Mouse (Mus musculus): Measurements from ENCODE around the gene Comt. TPM values are rescaled to one million over a fixed set of nuclear protein-coding genes. Genes with fewer than 3 reads are reported as not detected.

Gene Comt
- polyA plus RNA-seq, 1 experiment from 2014 or later, result 53.5 TPM

- Histone ChIP-seq H3K4me3 (replicated peaks) (no peak overlapping the region), H3K27me3 (no peaks in the 10 kb centered on the region), H3K27ac (peak overlapping the region; percentile 38; the same call in 1 of the 2 replicates), H3K36me3 (replicated peaks) (no peaks in the 10 kb centered on the region), H3K4me1 (peaks cover 87% of the 10 kb centered on the region), H3K4me2 (no peak overlapping the region), H3K9ac (no peak overlapping the region), H3K9me3 (no peaks in the 10 kb centered on the region)
- WGBS, result 7% methylated on average over 3 of the region's 3 CpGs
- ATAC-seq (ENCODE audit: low FRiP score), result no peak
Observed at GRCm38 (mm10) chr16:18383756-18384155, 42.9 kb downstream of the Comt start.

DNA sequence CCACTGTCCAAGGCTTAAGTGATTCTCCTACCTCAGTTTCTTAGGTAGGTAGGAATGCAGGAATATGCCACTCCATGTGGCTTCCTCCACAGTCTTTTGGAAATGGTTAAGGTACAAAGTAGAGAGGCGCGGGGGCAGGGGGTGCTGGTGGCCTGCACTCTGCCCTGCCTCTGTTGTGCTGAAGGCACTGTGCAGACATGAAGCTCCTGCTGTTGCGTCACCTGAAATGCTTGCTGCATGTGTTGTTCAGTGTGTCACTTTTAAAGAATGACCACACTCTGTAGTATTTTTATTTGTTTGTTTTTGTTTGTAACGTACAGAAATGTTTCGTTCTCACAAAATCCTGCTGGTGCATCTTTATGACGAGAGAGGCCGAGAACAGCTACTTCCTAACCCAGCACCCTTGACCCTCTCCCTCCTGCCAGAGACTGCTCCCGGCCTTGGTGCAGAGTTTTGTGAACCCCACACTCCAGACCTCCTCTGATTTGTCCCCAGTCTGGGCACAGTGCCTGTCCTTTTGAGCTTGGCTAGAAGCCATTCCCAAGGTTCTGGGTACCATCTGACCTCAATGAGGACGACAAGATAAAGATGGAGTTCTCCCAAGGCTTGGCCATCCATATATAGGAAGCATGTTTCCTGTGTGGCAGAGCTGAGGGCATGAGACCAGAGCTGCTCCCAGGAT is 43.5 kb downstream of the Comt start:
- peaks cover 87% of the 10 kb centered on the region for H3K4me1 ChIP-seq
- 80% methylated on average over 9 of the region's 9 CpGs for WGBS
- H3K9me3 ChIP-seq, result no peaks in the 10 kb centered on the region
- peak overlapping the region; percentile 38; the same call in 1 of the 2 replicates for H3K27ac ChIP-seq
- no peak overlapping the region for H3K4me2 ChIP-seq
- no peaks in the 10 kb centered on the region for H3K27me3 ChIP-seq
- no peak overlapping the region for H3K9ac ChIP-seq
- H3K36me3 ChIP-seq (replicated peaks), result no peaks in the 10 kb centered on the region
- H3K4me3 ChIP-seq (replicated peaks), result no peak overlapping the region
- ATAC-seq (ENCODE audit: low FRiP score), result no peak

- ATAC-seq (ENCODE audit: low FRiP score), result peak; percentile 53
- H3K4me2 ChIP-seq, result 0 out of 2 replicates have a peak overlapping the region, but pooled peaks have one; percentile 6
- H3K4me1 ChIP-seq, result peaks cover 85% of the 10 kb centered on the region
- H3K36me3 ChIP-seq (replicated peaks), result no peaks in the 10 kb centered on the region
- no peaks in the 10 kb centered on the region for H3K9me3 ChIP-seq
- no peaks in the 10 kb centered on the region for H3K27me3 ChIP-seq
- WGBS, result 32% methylated on average over 6 of the region's 6 CpGs
- H3K9ac ChIP-seq, result no peak overlapping the region
- H3K27ac ChIP-seq, result peak overlapping the region; percentile 92
- H3K4me3 ChIP-seq (replicated peaks), result no peak overlapping the region
Observed at GRCm38 (mm10) chr16:18381621-18382258, 44.9 kb downstream of the Comt start.

DNA sequence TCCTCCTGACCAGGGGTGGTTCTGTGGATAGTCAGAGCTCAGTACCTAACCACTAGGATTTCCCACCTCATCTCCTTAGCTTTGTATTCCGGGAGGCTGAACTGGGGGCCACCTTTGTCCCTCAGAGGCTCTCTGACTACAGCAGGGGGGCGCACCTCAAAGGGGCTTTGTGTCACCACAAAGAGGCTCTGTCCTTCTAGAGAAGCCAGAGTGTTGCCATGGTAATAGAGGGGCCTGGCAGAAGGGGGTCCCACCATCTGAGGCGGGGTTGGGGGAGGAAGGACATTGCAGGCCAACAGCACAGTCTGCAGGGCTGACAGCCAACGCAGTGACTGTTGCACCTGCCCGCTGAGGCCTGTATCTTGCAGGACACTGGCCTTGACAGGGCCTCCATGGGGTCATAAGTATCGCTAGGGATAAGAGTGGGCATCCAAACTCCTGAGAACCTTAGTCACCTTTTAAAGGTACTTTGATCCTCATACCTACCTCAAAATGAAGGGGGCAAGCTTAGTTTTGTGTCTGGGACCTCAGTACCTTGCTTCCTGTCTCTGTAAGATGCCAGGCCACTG is 46.1 kb downstream of the Comt start:
- Histone ChIP-seq H3K4me1 (peaks cover 82% of the 10 kb centered on the region), H3K9me3 (no peaks in the 10 kb centered on the region), H3K36me3 (replicated peaks) (no peaks in the 10 kb centered on the region), H3K27ac (peak overlapping the region; percentile 92), H3K9ac (peak overlapping the region; percentile 36; the same call in 1 of the 2 replicates), H3K27me3 (no peaks in the 10 kb centered on the region), H3K4me3 (replicated peaks) (no peak overlapping the region), H3K4me2 (peak overlapping the region; percentile 19)
- peak; percentile 91 for ATAC-seq (ENCODE audit: low FRiP score)
- 7% methylated on average over 6 of the region's 6 CpGs for WGBS

DNA sequence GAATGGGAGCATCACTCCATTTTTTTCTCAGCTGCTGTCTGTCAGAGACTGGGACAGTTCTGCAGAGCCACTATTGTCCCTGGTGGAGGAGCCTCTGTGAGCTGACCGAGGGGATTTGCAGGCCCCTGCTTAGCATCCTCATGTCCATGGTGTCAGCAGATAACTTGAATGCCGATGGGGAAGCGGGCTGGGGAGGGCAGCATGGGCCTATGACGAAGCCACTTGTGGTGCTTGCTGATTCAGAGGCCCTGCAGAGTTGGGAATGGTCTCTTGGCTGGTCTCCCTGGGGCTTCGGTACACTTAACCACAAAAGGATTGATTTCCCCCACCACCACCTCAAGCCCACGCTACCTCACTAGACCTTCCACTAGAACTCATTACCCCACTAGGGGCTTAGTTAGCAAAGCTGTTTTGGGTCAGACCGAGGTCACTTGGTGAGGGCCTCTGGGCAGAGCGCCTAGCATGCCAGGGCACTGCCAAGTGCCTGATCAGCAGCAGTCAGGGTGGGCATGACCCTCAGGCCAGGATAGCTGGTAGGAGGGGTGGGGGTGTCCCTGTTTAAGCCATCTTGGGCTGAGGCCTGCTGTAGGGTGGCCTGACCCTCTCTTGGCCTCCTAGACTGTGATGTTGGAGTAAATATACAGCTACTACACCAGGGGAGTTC is 47.2 kb downstream of the Comt start:
- H3K27ac ChIP-seq, result peak overlapping the region; percentile 92
- no peaks in the 10 kb centered on the region for H3K36me3 ChIP-seq (replicated peaks)
- H3K4me1 ChIP-seq, result peaks cover 79% of the 10 kb centered on the region
- no peak for ATAC-seq (ENCODE audit: low FRiP score)
- H3K4me2 ChIP-seq, result no peak overlapping the region
- 0 out of 2 replicates have a peak overlapping the region, but pooled peaks have one; percentile 36 for H3K9ac ChIP-seq
- WGBS, result 63% methylated on average over 8 of the region's 8 CpGs
- H3K9me3 ChIP-seq, result no peaks in the 10 kb centered on the region
- H3K27me3 ChIP-seq, result no peaks in the 10 kb centered on the region
- no peak overlapping the region for H3K4me3 ChIP-seq (replicated peaks)

DNA sequence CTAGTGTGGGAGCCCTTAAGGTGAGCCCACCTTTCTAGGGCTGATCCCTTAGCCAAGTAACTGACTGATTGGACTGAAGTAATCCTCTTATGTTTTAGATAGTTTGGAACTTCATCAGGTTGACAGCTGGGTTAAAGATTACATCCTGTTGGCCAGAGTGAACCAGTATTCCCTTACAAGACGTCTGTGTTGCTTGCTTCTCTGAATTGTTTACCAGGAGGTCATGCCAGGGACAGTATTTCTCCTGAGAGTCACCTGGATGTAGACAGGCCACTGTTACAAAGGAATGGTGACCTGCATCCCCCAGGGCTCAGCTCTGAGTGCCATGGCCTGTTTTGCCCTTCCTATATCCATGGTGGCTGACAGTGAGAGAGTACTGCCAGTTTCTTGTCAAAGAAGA is 48.2 kb downstream of the Comt start:
- Histone ChIP-seq H3K4me3 (replicated peaks) (no peak overlapping the region), H3K36me3 (replicated peaks) (no peaks in the 10 kb centered on the region), H3K9me3 (no peaks in the 10 kb centered on the region), H3K27me3 (no peaks in the 10 kb centered on the region), H3K4me1 (peaks cover 71% of the 10 kb centered on the region), H3K27ac (peak overlapping the region; percentile 92; the same call in 1 of the 2 replicates), H3K4me2 (no peak overlapping the region), H3K9ac (no peak overlapping the region)
- 55% methylated on average over 1 of the region's 1 CpGs for WGBS
- no peak for ATAC-seq (ENCODE audit: low FRiP score)

GRCm38 (mm10) chr16:18377203-18377602 is 49.4 kb downstream of the Comt start:
- no peak for ATAC-seq (ENCODE audit: low FRiP score)
- H3K36me3 ChIP-seq (replicated peaks), result no peaks in the 10 kb centered on the region
- no peaks in the 10 kb centered on the region for H3K27me3 ChIP-seq
- peaks cover 58% of the 10 kb centered on the region for H3K4me1 ChIP-seq
- H3K9me3 ChIP-seq, result no peaks in the 10 kb centered on the region
- peak overlapping the region; percentile 63; the same call in 1 of the 2 replicates for H3K27ac ChIP-seq
- 26% methylated on average over 3 of the region's 3 CpGs for WGBS
- no peak overlapping the region for H3K4me3 ChIP-seq (replicated peaks)
- no peak overlapping the region for H3K9ac ChIP-seq
- no peak overlapping the region for H3K4me2 ChIP-seq

DNA sequence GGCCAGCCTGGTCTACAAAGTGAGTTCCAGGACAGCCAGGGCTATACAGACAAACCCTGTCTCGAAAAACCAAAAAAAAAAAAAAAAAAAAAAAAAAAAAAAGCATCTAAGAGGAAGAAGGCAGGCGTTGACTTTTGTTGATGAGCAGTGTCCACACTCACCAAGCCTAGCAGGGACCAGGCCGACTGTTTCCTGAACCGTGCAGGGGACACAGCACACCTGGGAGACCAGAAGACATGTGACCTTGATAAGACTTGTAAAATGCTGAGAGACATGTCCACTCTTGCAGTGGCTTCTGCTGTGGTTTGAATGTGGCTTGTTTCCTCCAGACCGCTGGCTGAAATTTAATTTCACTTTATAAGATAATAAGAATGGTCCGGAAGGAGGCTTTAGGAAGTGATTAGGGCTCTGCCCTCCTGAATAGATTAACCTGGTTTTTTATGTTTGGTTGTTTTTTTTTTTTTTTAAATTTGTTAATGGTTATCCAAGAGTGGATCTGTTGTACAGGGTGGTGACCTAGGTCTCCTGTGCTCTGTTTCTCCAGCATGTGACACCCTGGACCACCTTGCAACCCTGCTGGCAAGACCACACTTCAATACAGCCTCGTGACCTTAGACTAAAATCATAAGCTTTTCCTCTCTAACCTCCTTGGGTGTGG is 50.2 kb downstream of the Comt start:
- Histone ChIP-seq H3K36me3 (replicated peaks) (no peaks in the 10 kb centered on the region), H3K9ac (no peak overlapping the region), H3K27ac (no peak overlapping the region), H3K4me1 (peaks cover 51% of the 10 kb centered on the region), H3K9me3 (no peaks in the 10 kb centered on the region), H3K27me3 (no peaks in the 10 kb centered on the region), H3K4me2 (no peak overlapping the region), H3K4me3 (replicated peaks) (no peak overlapping the region)
- ATAC-seq (ENCODE audit: low FRiP score), result no peak
- 89% methylated on average over 7 of the region's 7 CpGs for WGBS

GRCm38 (mm10) chr16:18373632-18374031 is 53.0 kb downstream of the Comt start:
- 93% methylated on average over 4 of the region's 4 CpGs for WGBS

GRCm38 (mm10) chr16:18370197-18370596 is 56.5 kb downstream of the Comt start:
- H3K4me1 ChIP-seq, result peaks cover 5% of the 10 kb centered on the region; the same call in 1 of the 2 replicates
- ATAC-seq (ENCODE audit: low FRiP score), result no peak
- H3K9ac ChIP-seq, result no peak overlapping the region
- no peak overlapping the region for H3K27ac ChIP-seq
- no peaks in the 10 kb centered on the region for H3K27me3 ChIP-seq
- H3K36me3 ChIP-seq (replicated peaks), result no peaks in the 10 kb centered on the region
- H3K4me2 ChIP-seq, result no peak overlapping the region
- no peak overlapping the region for H3K4me3 ChIP-seq (replicated peaks)
- no peaks in the 10 kb centered on the region for H3K9me3 ChIP-seq
- 92% methylated on average over 3 of the region's 3 CpGs for WGBS

More at GRCm38 (mm10) chr16:18373632-18374031, 53.0 kb downstream of the Comt start:
- Histone ChIP-seq H3K27ac (no peak overlapping the region), H3K4me2 (no peak overlapping the region), H3K27me3 (no peaks in the 10 kb centered on the region), H3K4me1 (peaks cover 23% of the 10 kb centered on the region), H3K9ac (no peak overlapping the region), H3K36me3 (replicated peaks) (no peaks in the 10 kb centered on the region), H3K9me3 (no peaks in the 10 kb centered on the region), H3K4me3 (replicated peaks) (no peak overlapping the region)
- ATAC-seq (ENCODE audit: low FRiP score), result no peak

DNA sequence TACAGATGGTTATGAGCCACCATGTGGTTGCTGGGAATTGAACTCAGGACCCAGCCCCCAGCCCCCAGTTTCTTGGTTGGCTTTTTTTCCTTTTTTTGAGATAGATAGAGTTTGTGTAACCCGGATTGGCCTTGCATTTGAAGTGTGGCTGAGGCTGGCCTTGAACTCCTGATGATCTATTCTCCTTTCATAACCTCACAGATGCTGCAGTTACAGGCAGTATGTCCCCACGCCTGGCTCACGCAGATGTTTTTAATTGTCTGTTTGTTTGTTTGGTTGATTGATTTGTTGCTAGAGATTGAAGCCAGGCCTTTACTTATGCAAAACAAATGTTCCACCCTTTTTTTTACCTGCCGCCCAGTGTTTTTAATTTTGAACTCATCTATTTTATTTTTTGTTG is 59.8 kb downstream of the Comt start:
- Histone ChIP-seq H3K4me3 (replicated peaks) (no peak overlapping the region), H3K4me2 (no peak overlapping the region), H3K27ac (no peak overlapping the region), H3K9ac (no peak overlapping the region), H3K4me1 (no peaks in the 10 kb centered on the region), H3K27me3 (no peaks in the 10 kb centered on the region), H3K36me3 (replicated peaks) (peaks cover 14% of the 10 kb centered on the region), H3K9me3 (no peaks in the 10 kb centered on the region)
- 92% methylated on average over 4 of the region's 4 CpGs for whole genome bisulfite sequencing
- no peak for ATAC-seq (ENCODE audit: low FRiP score)

DNA sequence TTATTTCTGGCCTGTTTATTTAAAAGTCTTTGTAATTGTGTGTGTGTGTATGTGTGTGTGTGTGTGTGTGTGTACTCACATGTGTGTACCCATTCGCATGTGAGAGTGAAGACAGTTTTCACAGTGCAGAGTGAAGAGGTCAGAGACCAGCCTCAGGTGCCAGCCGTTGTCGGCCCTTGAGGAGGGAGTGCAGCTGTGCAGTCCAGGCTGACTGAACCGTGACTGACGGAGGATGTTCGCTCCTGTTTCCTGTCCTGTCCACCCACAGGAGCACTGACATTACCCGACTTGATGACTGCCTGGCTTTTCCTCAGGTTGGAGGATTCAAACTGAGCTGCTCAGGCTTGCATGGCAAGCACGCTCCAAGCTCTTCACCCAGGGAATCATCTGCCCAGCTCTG is 63.7 kb downstream of the Comt start:
- ATAC-seq (ENCODE audit: low FRiP score), result no peak
- Histone ChIP-seq H3K4me1 (peaks cover 3% of the 10 kb centered on the region; the same call in 1 of the 2 replicates), H3K27ac (no peak overlapping the region), H3K4me2 (no peak overlapping the region), H3K4me3 (replicated peaks) (no peak overlapping the region), H3K27me3 (no peaks in the 10 kb centered on the region), H3K36me3 (replicated peaks) (peaks cover 14% of the 10 kb centered on the region), H3K9me3 (no peaks in the 10 kb centered on the region), H3K9ac (no peak overlapping the region)
- WGBS, result 90% methylated on average over 8 of the region's 8 CpGs

Measured in forebrain, embryonic 12.5 days (tissue).